Mouse (Mus musculus) embryonic facial prominence, embryonic 14.5 days (tissue): Measurements from ENCODE around the gene Bhmt. TPM values are rescaled to one million over a fixed set of nuclear protein-coding genes. Genes with fewer than 3 reads are reported as not detected.
A peak's percentile ranks its signal among the peaks of the same experiment; 100 is the strongest.

ENCODE experiments used
- ATAC-seq: fragments of 200-750 bp; cut with Nextera tagmentation; 2 replicates; pipeline ENCODE4 v1.8.0; 2017; ENCODE audit warnings: low read depth, moderate number of reproducible peaks, moderate TSS enrichment
- DNase-seq: peaks from one replicate; pipeline ENCODE4 v3.0.0-alpha.2; 2015; ENCODE audit warnings: low spot score
- H3K27ac ChIP-seq: fragments of 300-500 bp; sonication (generic); replicated peaks from 2 replicates; pipeline ENCODE4 v1.5.1; 2014; ENCODE audit warnings: low read depth, mild to moderate bottlenecking, low read length, moderate library complexity
- H3K27me3 ChIP-seq: fragments of 300-500 bp; sonication (generic); replicated peaks from 2 replicates; pipeline ENCODE4 v1.6.1; 2014; ENCODE audit warnings: low read length; ENCODE audit not compliant: control insufficient read depth, insufficient read depth
- H3K36me3 ChIP-seq: fragments of 300-500 bp; sonication (generic); 2 replicates; pipeline ENCODE4 v1.6.1; 2014; ENCODE audit warnings: low read length, mixed read lengths; ENCODE audit not compliant: control insufficient read depth, insufficient read depth
- H3K4me1 ChIP-seq: fragments of 300-500 bp; sonication (generic); 2 replicates; pipeline ENCODE4 v1.6.1; 2014; ENCODE audit warnings: antibody characterized with exemption, low read length; ENCODE audit not compliant: control insufficient read depth, insufficient read depth
- H3K4me2 ChIP-seq: fragments of 300-500 bp; sonication (generic); 2 replicates; pipeline ENCODE4 v1.6.1; 2014; ENCODE audit warnings: low read depth, mild to moderate bottlenecking, low read length, moderate library complexity, mixed read lengths
- H3K4me3 ChIP-seq: fragments of 300-500 bp; sonication (generic); 2 replicates; pipeline ENCODE4 v1.5.1; 2014; ENCODE audit warnings: low read depth, mild to moderate bottlenecking, low read length
- H3K9ac ChIP-seq: fragments of 300-500 bp; sonication (generic); 2 replicates; pipeline ENCODE4 v1.6.1; 2014; ENCODE audit warnings: low read depth, mild to moderate bottlenecking, low read length, moderate library complexity, mixed read lengths
- H3K9me3 ChIP-seq: fragments of 300-500 bp; sonication (generic); 2 replicates; pipeline ENCODE4 v1.6.1; 2016; ENCODE audit warnings: low read length; ENCODE audit not compliant: control insufficient read depth
- WGBS: fragments of 180-500 bp; shearing (Covaris S2); extraction: QIAGEN DNeasy Blood & Tissue Kit; methylation state at CpG from one replicate; pipeline ENCODE4 v1.1.7; 2014; 5-methylcytosine and 5-hydroxymethylcytosine counted together
- polyA plus RNA-seq: library from polyadenylated mRNA; unstranded; fragments of >200 nt; fragmentation: Nextera tagmentation; extraction: Ambion mirVana; gene quantifications from 2 replicates; pipeline ENCODE4 v1.2.1, GENCODE M21; 2014

The Bhmt gene
- polyA plus RNA-seq, 1 experiment from 2014 or later = not detected

GRCm38 (mm10) chr13:93614361-93614948, 23.3 kb downstream of the Bhmt start:
- no peaks in the 10 kb centered on the region for H3K36me3 ChIP-seq
- ATAC-seq (no peak), DNase-seq (no peak)
- H3K9me3 ChIP-seq = no peaks in the 10 kb centered on the region
- H3K9ac ChIP-seq = no peak overlapping the region
- WGBS = 46% methylated on average over 6 of the region's 6 CpGs
- H3K27me3 ChIP-seq = no peaks in the 10 kb centered on the region
- no peak overlapping the region for H3K27ac ChIP-seq
- H3K4me1 ChIP-seq = no peaks in the 10 kb centered on the region
- H3K4me2 ChIP-seq = no peak overlapping the region
- no peak overlapping the region for H3K4me3 ChIP-seq

GRCm38 (mm10) chr13:93613771-93614170, 24.0 kb downstream of the Bhmt start:
- DNase-seq = peak; percentile 42
- no peaks in the 10 kb centered on the region for H3K9me3 ChIP-seq
- no peak overlapping the region for H3K27ac ChIP-seq
- no peaks in the 10 kb centered on the region for H3K36me3 ChIP-seq
- WGBS = 62% methylated on average over 4 of the region's 4 CpGs
- no peaks in the 10 kb centered on the region for H3K4me1 ChIP-seq
- no peaks in the 10 kb centered on the region for H3K27me3 ChIP-seq
- no peak overlapping the region for H3K4me2 ChIP-seq
- no peak overlapping the region for H3K9ac ChIP-seq
- H3K4me3 ChIP-seq = no peak overlapping the region
- ATAC-seq = no peak

DNA sequence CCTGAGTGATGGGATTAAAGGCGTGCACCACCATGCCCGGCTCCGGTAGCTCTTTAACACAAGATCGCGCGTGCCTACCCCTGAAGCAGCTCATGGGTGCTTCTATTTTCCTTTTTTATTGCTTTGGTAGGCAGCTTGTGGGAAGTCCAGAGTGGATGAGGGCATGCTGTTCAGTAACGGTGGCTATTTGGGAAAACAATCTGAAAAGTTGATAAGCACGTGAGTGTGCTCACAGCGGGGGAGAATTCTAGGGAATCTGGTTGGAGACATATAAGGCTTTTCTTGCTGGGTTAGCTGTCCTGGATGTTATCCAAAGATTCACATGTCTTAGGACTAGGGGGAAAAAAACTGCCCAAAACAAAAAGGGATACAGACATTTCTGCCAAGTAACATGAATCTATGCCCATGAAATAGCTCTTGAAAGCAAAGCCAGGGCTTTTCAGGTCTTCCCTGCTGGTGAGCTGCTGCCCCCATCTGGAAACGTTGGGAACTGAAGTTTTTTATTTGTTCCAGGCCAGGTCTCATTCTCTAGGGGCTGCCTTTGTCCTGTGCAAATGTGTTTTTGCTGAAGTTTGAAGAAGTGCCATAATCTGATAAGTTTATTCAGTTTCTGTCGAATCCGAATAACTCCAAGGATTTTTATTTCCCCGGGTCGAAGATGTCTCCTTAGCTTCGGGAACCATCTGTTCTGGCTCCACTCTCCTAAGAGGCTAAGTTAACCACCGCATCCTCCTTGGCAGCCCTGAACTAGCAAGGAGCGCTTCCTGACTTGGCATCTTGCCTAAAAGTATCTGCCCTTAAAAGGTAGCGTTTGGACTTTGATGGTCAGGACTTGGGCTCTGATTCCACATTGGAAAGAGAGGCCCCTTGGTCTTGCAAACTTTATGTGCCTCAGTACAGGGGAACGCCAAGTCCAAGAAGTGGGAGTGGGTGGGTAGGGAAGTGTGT, 24.8 kb downstream of the Bhmt start:
- Histone ChIP-seq H3K27ac (0 out of 2 replicates have a peak overlapping the region, but pooled peaks have one; percentile 13), H3K9me3 (no peaks in the 10 kb centered on the region), H3K4me2 (0 out of 2 replicates have a peak overlapping the region, but pooled peaks have one; percentile 1), H3K4me1 (no peaks in the 10 kb centered on the region; the same call in 1 of the 2 replicates), H3K9ac (no peak overlapping the region), H3K27me3 (no peaks in the 10 kb centered on the region), H3K4me3 (no peak overlapping the region), H3K36me3 (no peaks in the 10 kb centered on the region)
- peak; percentile 91 for DNase-seq
- WGBS = 47% methylated on average over 19 of the region's 19 CpGs
- ATAC-seq = peak; percentile 84

DNA sequence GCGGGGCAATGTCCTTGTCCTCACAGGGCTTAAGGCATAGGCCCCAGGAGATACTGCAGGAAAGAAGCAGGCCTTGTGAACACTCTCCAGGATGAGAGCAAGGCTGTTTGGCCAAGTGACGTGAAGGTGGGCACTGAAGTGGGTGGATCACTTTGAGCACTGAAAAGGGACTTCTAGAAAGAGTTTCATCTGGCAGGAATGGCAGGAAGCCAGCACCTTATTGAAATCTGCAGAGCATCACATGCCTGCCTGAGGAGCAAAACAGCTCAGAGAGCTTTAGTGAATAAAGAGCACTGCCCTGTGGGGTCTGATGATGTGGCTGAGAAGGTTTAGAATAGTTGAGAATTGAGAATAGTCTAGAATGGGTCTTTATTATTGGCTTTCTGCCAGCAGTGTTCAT, 29.3 kb downstream of the Bhmt start:
- no peaks in the 10 kb centered on the region for H3K27me3 ChIP-seq
- H3K9ac ChIP-seq = no peak overlapping the region
- no peaks in the 10 kb centered on the region for H3K9me3 ChIP-seq
- H3K4me1 ChIP-seq = no peaks in the 10 kb centered on the region; the same call in 1 of the 2 replicates
- no peaks in the 10 kb centered on the region for H3K36me3 ChIP-seq
- no peak overlapping the region for H3K4me3 ChIP-seq
- DNase-seq (no peak), ATAC-seq (no peak)
- H3K4me2 ChIP-seq = no peak overlapping the region
- 67% methylated on average over 2 of the region's 2 CpGs for WGBS
- no peak overlapping the region for H3K27ac ChIP-seq

DNA sequence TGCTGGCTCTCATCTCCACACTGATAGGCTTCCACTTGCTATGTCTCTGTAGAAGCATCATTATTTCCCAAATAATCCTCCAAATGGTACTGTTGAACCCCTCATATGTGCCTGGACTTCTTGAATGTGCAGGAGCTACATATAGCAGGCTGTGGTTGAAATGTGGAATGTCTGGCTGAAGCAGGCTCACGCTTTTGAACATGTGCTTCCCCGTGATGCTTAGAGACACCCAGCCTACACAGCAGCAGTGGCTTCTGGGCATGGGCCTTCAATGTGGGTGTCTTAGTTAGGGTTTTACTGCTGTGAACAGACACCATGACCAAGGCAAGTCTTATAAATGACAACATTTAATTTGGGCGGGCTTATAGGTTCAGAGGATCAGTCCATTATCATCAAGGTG, 30.1 kb downstream of the Bhmt start:
- Histone ChIP-seq H3K36me3 (no peaks in the 10 kb centered on the region), H3K27me3 (no peaks in the 10 kb centered on the region), H3K4me2 (no peak overlapping the region), H3K9me3 (no peaks in the 10 kb centered on the region), H3K9ac (no peak overlapping the region), H3K4me1 (no peaks in the 10 kb centered on the region; the same call in 1 of the 2 replicates), H3K4me3 (no peak overlapping the region), H3K27ac (no peak overlapping the region)
- WGBS = 92% methylated on average over 3 of the region's 3 CpGs
- ATAC-seq (no peak), DNase-seq (no peak)

- peak; percentile 38 for DNase-seq
- 67% methylated on average over 13 of the region's 13 CpGs for WGBS
Observed at GRCm38 (mm10) chr13:93606868-93607578, 30.7 kb downstream of the Bhmt start.

DNA sequence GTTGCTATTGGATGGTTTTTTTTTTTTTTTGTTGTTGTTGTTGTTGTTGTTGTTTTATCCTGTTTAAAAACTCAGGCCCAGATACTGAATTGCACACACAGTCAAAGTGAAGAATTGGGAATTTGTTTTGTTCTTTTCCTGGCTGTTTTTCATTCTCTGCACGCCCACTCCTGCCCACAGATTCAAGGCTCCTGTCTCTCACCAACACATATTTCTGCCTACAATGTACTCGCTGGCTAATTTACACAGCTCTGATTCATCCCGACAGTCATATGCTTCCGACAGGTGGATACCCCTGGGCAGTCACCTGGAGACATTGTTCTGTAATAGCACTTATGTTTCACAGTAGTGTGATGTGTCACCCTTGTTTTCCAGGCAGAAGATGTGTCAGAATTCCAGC, 33.1 kb downstream of the Bhmt start:
- ATAC-seq (no peak), DNase-seq (no peak)
- Histone ChIP-seq H3K9ac (no peak overlapping the region), H3K27me3 (no peaks in the 10 kb centered on the region), H3K36me3 (no peaks in the 10 kb centered on the region), H3K4me1 (no peaks in the 10 kb centered on the region; the same call in 1 of the 2 replicates), H3K27ac (no peak overlapping the region), H3K4me2 (no peak overlapping the region), H3K4me3 (no peak overlapping the region), H3K9me3 (no peaks in the 10 kb centered on the region)
- 66% methylated on average over 4 of the region's 4 CpGs for WGBS

More at GRCm38 (mm10) chr13:93606868-93607578, 30.7 kb downstream of the Bhmt start:
- H3K4me2 ChIP-seq = no peak overlapping the region
- H3K27ac ChIP-seq = no peak overlapping the region
- no peaks in the 10 kb centered on the region for H3K36me3 ChIP-seq
- no peaks in the 10 kb centered on the region for H3K9me3 ChIP-seq
- H3K4me1 ChIP-seq = no peaks in the 10 kb centered on the region; the same call in 1 of the 2 replicates
- no peak overlapping the region for H3K4me3 ChIP-seq
- no peak overlapping the region for H3K9ac ChIP-seq
- no peaks in the 10 kb centered on the region for H3K27me3 ChIP-seq
- ATAC-seq = peak; percentile 63; the same call in 1 of the 2 replicates

- Histone ChIP-seq H3K36me3 (no peaks in the 10 kb centered on the region), H3K4me2 (0 out of 2 replicates have a peak overlapping the region, but pooled peaks have one; percentile 12), H3K27ac (no peak overlapping the region), H3K9ac (no peak overlapping the region), H3K9me3 (no peaks in the 10 kb centered on the region), H3K4me1 (no peaks in the 10 kb centered on the region), H3K27me3 (no peaks in the 10 kb centered on the region), H3K4me3 (no peak overlapping the region)
- WGBS = 72% methylated on average over 11 of the region's 11 CpGs
- DNase-seq (no peak), ATAC-seq (no peak)
Observed at GRCm38 (mm10) chr13:93601527-93601926, 36.2 kb downstream of the Bhmt start.
